Mouse (Mus musculus) hindbrain, embryonic 13.5 days (tissue): ENCODE measurements around the gene Opn4. TPM values are rescaled to one million over a fixed set of nuclear protein-coding genes. Genes with fewer than 3 reads are reported as not detected.

Source experiments
- ATAC-seq: fragments of 200-750 bp; cut with Nextera tagmentation; 2 replicates; pipeline ENCODE4 v1.8.0; 2017; ENCODE audit warnings: moderate TSS enrichment; ENCODE audit not compliant: low FRiP score
- H3K27ac ChIP-seq: fragments of 300-500 bp; sonication (generic); 2 replicates; pipeline ENCODE4 v1.5.1; 2015; ENCODE audit warnings: inconsistent platforms, mild to moderate bottlenecking, moderate library complexity
- H3K27me3 ChIP-seq: fragments of 300-500 bp; sonication (generic); 2 replicates; pipeline ENCODE4 v1.6.1; 2015; ENCODE audit warnings: mild to moderate bottlenecking, inconsistent platforms
- H3K36me3 ChIP-seq: fragments of 300-500 bp; sonication (generic); 2 replicates; pipeline ENCODE4 v1.6.1; 2015; ENCODE audit warnings: mild to moderate bottlenecking, inconsistent platforms
- H3K4me1 ChIP-seq: fragments of 300-500 bp; sonication (generic); replicated peaks from 2 replicates; pipeline ENCODE4 v1.6.1; 2015; ENCODE audit warnings: inconsistent platforms
- H3K4me2 ChIP-seq: fragments of 300-500 bp; sonication (generic); 2 replicates; pipeline ENCODE4 v1.6.1; 2015; ENCODE audit warnings: inconsistent platforms, mild to moderate bottlenecking, moderate library complexity
- H3K4me3 ChIP-seq: fragments of 300-500 bp; sonication (generic); 2 replicates; pipeline ENCODE4 v1.5.1; 2015; ENCODE audit warnings: mild to moderate bottlenecking, inconsistent platforms
- H3K9ac ChIP-seq: fragments of 300-500 bp; sonication (generic); 2 replicates; pipeline ENCODE4 v1.6.1; 2015; ENCODE audit warnings: mild to moderate bottlenecking, inconsistent platforms
- H3K9me3 ChIP-seq: fragments of 300-500 bp; sonication (generic); 2 replicates; pipeline ENCODE4 v1.6.1; 2016; ENCODE audit warnings: inconsistent platforms
- WGBS: fragments of 180-500 bp; shearing (Covaris S2); methylation state at CpG from one replicate; pipeline ENCODE4 v1.1.7; 2015; 5-methylcytosine and 5-hydroxymethylcytosine counted together
- polyA plus RNA-seq: library from polyadenylated mRNA; unstranded; fragments of >200 nt; fragmentation: Nextera tagmentation; extraction: Ambion mirVana; gene quantifications from 2 replicates; pipeline ENCODE4 v1.2.1, GENCODE M21; 2015

Opn4 gene
- polyA plus RNA-seq, 1 experiment from 2014 or later = not detected

GRCm38 (mm10) chr14:34615625-34616024, 15.7 kb upstream of the Opn4 start:
- H3K4me1 ChIP-seq = peaks cover 11% of the 10 kb centered on the region
- ATAC-seq = no peak
- H3K4me2 ChIP-seq = no peak overlapping the region
- no peak overlapping the region for H3K4me3 ChIP-seq
- H3K9me3 ChIP-seq = no peaks in the 10 kb centered on the region
- peaks cover 39% of the 10 kb centered on the region for H3K27me3 ChIP-seq
- 56% methylated on average over 4 of the region's 4 CpGs for WGBS
- no peak overlapping the region for H3K27ac ChIP-seq
- H3K36me3 ChIP-seq = no peaks in the 10 kb centered on the region
- no peak overlapping the region for H3K9ac ChIP-seq

DNA sequence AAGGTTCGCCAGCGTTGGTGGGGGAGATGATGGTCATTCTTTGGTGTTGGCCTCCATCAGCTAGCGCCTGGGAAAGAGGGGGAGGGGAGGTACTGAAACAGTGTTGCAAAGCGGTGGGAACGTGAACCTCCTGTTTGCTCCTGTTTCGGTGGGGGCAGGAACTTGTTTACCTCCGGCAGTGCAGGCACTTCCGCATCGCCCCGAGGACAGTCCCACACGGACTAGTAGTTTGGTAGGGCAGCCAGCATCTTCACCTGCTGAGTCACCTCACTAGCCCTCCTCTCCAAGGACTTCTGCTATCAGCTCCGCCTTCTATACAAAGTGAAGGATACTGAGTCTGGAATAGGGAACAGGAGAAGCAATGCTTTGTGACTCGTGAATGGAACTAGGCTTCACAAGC, 15.1 kb upstream of the Opn4 start:
- peaks cover 11% of the 10 kb centered on the region for H3K4me1 ChIP-seq
- H3K9me3 ChIP-seq = no peaks in the 10 kb centered on the region
- 3% methylated on average over 13 of the region's 13 CpGs for WGBS
- H3K4me2 ChIP-seq = peak overlapping the region; percentile 45
- ATAC-seq = no peak
- no peaks in the 10 kb centered on the region for H3K36me3 ChIP-seq
- peaks cover 39% of the 10 kb centered on the region for H3K27me3 ChIP-seq
- no peak overlapping the region for H3K9ac ChIP-seq
- H3K27ac ChIP-seq = no peak overlapping the region
- H3K4me3 ChIP-seq = peak overlapping the region; percentile 16; the same call in 1 of the 2 replicates

GRCm38 (mm10) chr14:34614551-34614950, 14.6 kb upstream of the Opn4 start:
- Histone ChIP-seq H3K4me1 (peaks cover 11% of the 10 kb centered on the region), H3K9ac (no peak overlapping the region), H3K4me2 (peak overlapping the region; percentile 45), H3K9me3 (no peaks in the 10 kb centered on the region), H3K4me3 (peak overlapping the region; percentile 16; the same call in 1 of the 2 replicates), H3K27ac (no peak overlapping the region), H3K27me3 (peaks cover 39% of the 10 kb centered on the region), H3K36me3 (no peaks in the 10 kb centered on the region)
- 9% methylated on average over 15 of the region's 15 CpGs for WGBS
- no peak for ATAC-seq

DNA sequence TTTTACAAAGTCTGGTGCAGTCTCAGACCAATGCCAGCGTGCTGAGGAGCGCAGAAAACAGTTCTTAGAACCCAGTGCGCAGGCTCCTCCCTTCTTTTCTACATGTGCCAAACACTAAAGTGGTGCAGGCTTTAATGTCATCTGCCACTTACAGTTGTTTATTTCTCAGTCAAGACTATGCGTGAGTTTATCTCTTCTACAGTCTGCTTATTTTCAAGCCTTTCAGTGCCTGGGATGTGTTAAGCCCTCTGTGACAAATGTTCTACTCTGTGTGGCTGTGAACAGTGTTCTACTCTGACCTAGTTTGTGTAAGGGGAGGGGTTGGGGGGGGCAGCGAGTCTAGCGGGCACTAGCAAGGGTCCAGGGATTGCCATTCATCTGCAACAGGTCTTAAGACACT, 13.6 kb upstream of the Opn4 start:
- no peak for ATAC-seq
- WGBS = 69% methylated on average over 6 of the region's 6 CpGs

GRCm38 (mm10) chr14:34612222-34612621, 12.3 kb upstream of the Opn4 start:
- H3K4me1 ChIP-seq = peaks cover 9% of the 10 kb centered on the region
- WGBS = 46% methylated on average over 4 of the region's 4 CpGs
- no peak for ATAC-seq

More for the DNA sequence above, 13.6 kb upstream of the Opn4 start:
- Histone ChIP-seq H3K4me2 (no peak overlapping the region), H3K9ac (no peak overlapping the region), H3K36me3 (no peaks in the 10 kb centered on the region), H3K4me3 (no peak overlapping the region), H3K9me3 (no peaks in the 10 kb centered on the region), H3K4me1 (peaks cover 11% of the 10 kb centered on the region), H3K27me3 (peaks cover 39% of the 10 kb centered on the region), H3K27ac (no peak overlapping the region)

DNA sequence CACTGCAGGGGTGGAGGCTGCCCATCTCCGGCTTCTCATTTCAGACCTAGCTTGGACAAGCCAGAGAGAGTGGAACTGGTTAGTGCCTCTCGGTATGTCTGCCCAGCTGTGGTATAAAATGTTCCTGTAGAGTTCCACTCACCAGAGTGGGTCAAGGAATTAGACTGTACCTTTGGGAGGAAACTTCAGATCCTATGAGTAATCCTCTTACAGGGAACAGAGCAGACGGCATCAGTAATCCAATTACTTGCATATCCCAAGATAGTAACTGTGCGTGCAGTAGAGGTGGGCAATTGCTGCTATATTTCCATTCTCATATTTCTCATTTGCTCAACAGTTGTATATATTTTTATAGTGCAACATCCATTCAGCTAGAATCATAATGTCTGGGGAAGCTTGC, 11.6 kb upstream of the Opn4 start:
- no peak overlapping the region for H3K9ac ChIP-seq
- no peaks in the 10 kb centered on the region for H3K9me3 ChIP-seq
- H3K36me3 ChIP-seq = no peaks in the 10 kb centered on the region
- no peak overlapping the region for H3K4me3 ChIP-seq
- no peak overlapping the region for H3K4me2 ChIP-seq
- H3K4me1 ChIP-seq = peaks cover 8% of the 10 kb centered on the region
- peaks cover 39% of the 10 kb centered on the region for H3K27me3 ChIP-seq
- WGBS = 89% methylated on average over 4 of the region's 4 CpGs
- H3K27ac ChIP-seq = no peak overlapping the region
- no peak for ATAC-seq

More at GRCm38 (mm10) chr14:34612222-34612621, 12.3 kb upstream of the Opn4 start:
- H3K9ac ChIP-seq = no peak overlapping the region
- no peak overlapping the region for H3K4me3 ChIP-seq
- H3K4me2 ChIP-seq = no peak overlapping the region
- H3K36me3 ChIP-seq = no peaks in the 10 kb centered on the region
- peaks cover 39% of the 10 kb centered on the region for H3K27me3 ChIP-seq
- H3K27ac ChIP-seq = no peak overlapping the region
- H3K9me3 ChIP-seq = no peaks in the 10 kb centered on the region

DNA sequence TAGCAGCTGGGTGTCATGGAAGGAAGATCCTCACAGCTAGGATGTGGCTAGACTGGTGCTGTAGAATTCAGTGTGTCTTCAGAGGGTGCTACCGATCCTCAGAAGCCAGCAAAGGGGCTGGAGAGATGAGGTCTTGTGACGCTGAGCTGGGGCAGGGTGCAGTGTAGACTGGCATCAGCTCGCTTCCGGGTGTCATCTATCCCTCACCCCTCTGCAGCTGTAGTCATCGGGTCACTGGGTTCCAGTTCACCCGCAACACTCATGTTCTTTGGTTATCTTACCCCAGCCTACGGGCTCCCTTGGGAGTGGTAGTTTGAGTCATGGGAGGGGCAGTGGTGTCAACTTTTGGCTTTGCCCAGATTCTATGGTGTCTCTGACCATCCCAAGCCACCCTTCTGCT, 2.0 kb upstream of the Opn4 start:
- Histone ChIP-seq H3K27me3 (no peaks in the 10 kb centered on the region), H3K4me3 (no peak overlapping the region), H3K9me3 (no peaks in the 10 kb centered on the region), H3K9ac (no peak overlapping the region), H3K4me1 (no peaks in the 10 kb centered on the region), H3K36me3 (no peaks in the 10 kb centered on the region), H3K27ac (no peak overlapping the region), H3K4me2 (no peak overlapping the region)
- WGBS = 99% methylated on average over 7 of the region's 7 CpGs
- no peak for ATAC-seq

DNA sequence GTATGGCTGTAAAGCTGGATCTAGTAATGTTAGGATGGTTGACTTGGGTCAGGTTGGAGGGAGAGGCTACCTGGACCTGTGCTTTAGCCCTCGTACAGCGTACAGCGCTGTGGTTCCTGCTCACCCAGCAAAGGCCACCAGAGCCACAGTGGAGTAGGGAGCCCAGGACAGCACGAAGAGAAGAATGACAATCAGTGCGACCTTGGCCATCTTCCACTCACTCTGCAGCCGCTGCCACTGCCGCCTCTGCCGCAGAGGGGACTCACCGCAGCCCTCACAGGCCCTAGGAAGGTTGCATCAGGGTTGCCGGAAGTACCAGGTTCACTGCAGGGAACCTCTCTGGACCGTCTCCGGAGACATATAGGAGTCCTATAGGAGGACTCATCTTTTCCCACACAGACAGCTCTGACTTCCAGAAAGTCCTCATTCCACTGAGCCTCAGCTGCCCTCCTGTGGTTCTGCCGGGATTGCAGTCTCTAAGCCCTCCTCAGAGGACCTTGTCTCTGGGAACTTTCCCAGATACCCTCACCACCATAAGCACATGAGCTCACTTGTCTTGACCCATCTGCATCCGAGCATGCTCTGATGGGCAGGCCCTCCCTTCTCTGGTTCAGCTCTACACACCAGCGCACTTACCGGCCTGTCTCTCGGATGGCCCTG, 4.2 kb downstream of the Opn4 start:
- 87% methylated on average over 17 of the region's 17 CpGs for WGBS
- H3K4me3 ChIP-seq = no peak overlapping the region

GRCm38 (mm10) chr14:34591741-34592535, 8.0 kb downstream of the Opn4 start:
- Histone ChIP-seq H3K9me3 (no peaks in the 10 kb centered on the region), H3K4me3 (no peak overlapping the region), H3K27ac (no peak overlapping the region), H3K36me3 (no peaks in the 10 kb centered on the region), H3K27me3 (no peaks in the 10 kb centered on the region), H3K4me2 (no peak overlapping the region), H3K9ac (no peak overlapping the region), H3K4me1 (peaks cover 5% of the 10 kb centered on the region; the same call in 1 of the 2 replicates)
- ATAC-seq = no peak
- 82% methylated on average over 15 of the region's 15 CpGs for WGBS

More for the DNA sequence above, 4.2 kb downstream of the Opn4 start:
- H3K27me3 ChIP-seq = no peaks in the 10 kb centered on the region
- no peak overlapping the region for H3K9ac ChIP-seq
- no peaks in the 10 kb centered on the region for H3K36me3 ChIP-seq
- H3K9me3 ChIP-seq = no peaks in the 10 kb centered on the region
- no peak overlapping the region for H3K27ac ChIP-seq
- peaks cover 4% of the 10 kb centered on the region; the same call in 1 of the 2 replicates for H3K4me1 ChIP-seq
- H3K4me2 ChIP-seq = no peak overlapping the region
- no peak for ATAC-seq

GRCm38 (mm10) chr14:34590743-34591675, 8.9 kb downstream of the Opn4 start:
- peaks cover 5% of the 10 kb centered on the region; the same call in 1 of the 2 replicates for H3K4me1 ChIP-seq
- 65% methylated on average over 24 of the region's 24 CpGs for WGBS
- ATAC-seq = no peak

DNA sequence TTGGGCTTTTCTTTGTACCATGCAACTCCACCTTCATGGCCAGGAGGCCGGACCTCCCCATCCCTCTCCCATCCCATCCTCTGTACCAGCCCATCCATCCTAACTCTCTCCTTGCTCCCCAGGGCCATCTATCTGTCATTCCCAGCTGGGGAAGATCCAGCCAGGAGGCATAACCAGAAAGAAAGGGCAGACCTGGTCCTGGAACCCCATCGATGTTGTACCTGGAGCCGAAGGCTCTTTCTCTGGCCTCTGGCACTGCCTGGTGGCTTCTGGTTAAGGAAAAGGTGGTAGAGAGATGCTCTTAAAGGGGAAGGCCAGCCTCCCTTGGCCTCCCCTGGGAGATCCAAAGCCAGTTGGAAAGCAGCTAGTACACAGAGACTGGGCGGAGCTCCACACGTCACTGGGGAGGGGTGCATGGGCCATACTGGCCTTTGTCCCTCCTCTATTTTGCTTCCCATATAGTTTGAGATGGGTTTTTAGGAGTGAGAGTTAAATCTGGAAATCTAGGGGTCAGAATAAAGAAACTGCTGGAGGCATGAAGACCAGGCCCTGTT, 9.8 kb downstream of the Opn4 start:
- 88% methylated on average over 5 of the region's 5 CpGs for WGBS

More at GRCm38 (mm10) chr14:34590743-34591675, 8.9 kb downstream of the Opn4 start:
- no peaks in the 10 kb centered on the region for H3K27me3 ChIP-seq
- H3K27ac ChIP-seq = no peak overlapping the region
- H3K9me3 ChIP-seq = no peaks in the 10 kb centered on the region
- no peak overlapping the region for H3K4me3 ChIP-seq
- peak overlapping the region; percentile 13; the same call in 1 of the 2 replicates for H3K4me2 ChIP-seq
- no peaks in the 10 kb centered on the region for H3K36me3 ChIP-seq
- no peak overlapping the region for H3K9ac ChIP-seq

More for the DNA sequence above, 9.8 kb downstream of the Opn4 start:
- no peak overlapping the region for H3K4me3 ChIP-seq
- no peaks in the 10 kb centered on the region for H3K27me3 ChIP-seq
- ATAC-seq = no peak
- H3K4me2 ChIP-seq = no peak overlapping the region
- H3K9ac ChIP-seq = no peak overlapping the region
- no peaks in the 10 kb centered on the region for H3K9me3 ChIP-seq
- H3K36me3 ChIP-seq = no peaks in the 10 kb centered on the region
- H3K4me1 ChIP-seq = peaks cover 5% of the 10 kb centered on the region; the same call in 1 of the 2 replicates
- H3K27ac ChIP-seq = no peak overlapping the region
